Mouse (Mus musculus): ENCODE results near the gene Gss.

- TF ChIP-seq POLR2A (IDR thresholded peaks at IDR 0.05; ENCODE audit: borderline replicate concordance, extremely low read depth, insufficient read depth, insufficient read length, poor library complexity, severe bottlenecking) (no peak), CTCF (IDR thresholded peaks at IDR 0.05; ENCODE audit: borderline replicate concordance, extremely low read depth, insufficient read depth, insufficient read length) (no peak)
These were observed 19.6 kb downstream of the Gss start for GRCm38 (mm10) chr2:155573001-155573400.

All from brain, embryonic 14.5 days (tissue).